Mouse (Mus musculus): ENCODE measurements around the gene A730061H03Rik. TPM values are rescaled to one million over a fixed set of nuclear protein-coding genes. Genes with fewer than 3 reads are reported as not detected.

Gene A730061H03Rik
- total RNA-seq, 2 experiments from 2014 or later = 0.92 TPM; not detected in 1

GRCm38 (mm10) chr14:55577871-55578667 lies 17.9 kb upstream of the A730061H03Rik start, which contains the start of gene Psme1:
Psme1 (plus strand) TSS chr14:55578123.
- peak; percentile 63 to 66 for DNase-seq (ENCODE audit: low spot score in 2 of 2)
- H3K4me3 ChIP-seq = peak within 1 kb of the TSS; percentile 66
- TF ChIP-seq CTCF (conservative IDR thresholded peaks at IDR 0.05) = no peak

GRCm38 (mm10) chr14:55576376-55576775 lies 16.2 kb upstream of the A730061H03Rik start:
- DNase-seq (ENCODE audit: low spot score in 2 of 2) = no peak
- H3K4me3 ChIP-seq = no peak overlapping the region
- TF ChIP-seq CTCF (conservative IDR thresholded peaks at IDR 0.05) = no peak

More at GRCm38 (mm10) chr14:55577871-55578667, 17.9 kb upstream of the A730061H03Rik start, which contains the start of gene Psme1:
- peak within 1 kb of the TSS; percentile 87 for H3K27ac ChIP-seq

GRCm38 (mm10) chr14:55575711-55576110 lies 15.5 kb upstream of the A730061H03Rik start:
- no peak for TF ChIP-seq CTCF (conservative IDR thresholded peaks at IDR 0.05)
- Histone ChIP-seq H3K4me3 (no peak overlapping the region), H3K27ac (no peak overlapping the region)
- DNase-seq (ENCODE audit: low spot score in 2 of 2) = no peak

More at GRCm38 (mm10) chr14:55576376-55576775, 16.2 kb upstream of the A730061H03Rik start:
- H3K27ac ChIP-seq = no peak overlapping the region

- no peak within 1 kb of the TSS for H3K4me3 ChIP-seq
- no peak for TF ChIP-seq CTCF (conservative IDR thresholded peaks at IDR 0.05)
- H3K27ac ChIP-seq = no peak within 1 kb of the TSS
- DNase-seq (ENCODE audit: low spot score in 2 of 2) = no peak
Measured at GRCm38 (mm10) chr14:55575302-55575701, 15.1 kb upstream of the A730061H03Rik start, which contains the start of gene Fitm1. Fitm1 (plus strand) TSS chr14:55575617.

GRCm38 (mm10) chr14:55571760-55572159 lies 11.6 kb upstream of the A730061H03Rik start:
- no peak overlapping the region for H3K4me3 ChIP-seq
- H3K27ac ChIP-seq = no peak overlapping the region
- TF ChIP-seq CTCF (conservative IDR thresholded peaks at IDR 0.05) = no peak
- no peak for DNase-seq (ENCODE audit: low spot score in 2 of 2)

- no peak for TF ChIP-seq CTCF (conservative IDR thresholded peaks at IDR 0.05)
- no peak overlapping the region for H3K27ac ChIP-seq
- no peak for DNase-seq (ENCODE audit: low spot score in 2 of 2)
- no peak overlapping the region for H3K4me3 ChIP-seq
Measured at GRCm38 (mm10) chr14:55570588-55570987, 10.4 kb upstream of the A730061H03Rik start.

- Histone ChIP-seq H3K27ac (no peak overlapping the region), H3K4me3 (no peak overlapping the region)
- TF ChIP-seq CTCF (conservative IDR thresholded peaks at IDR 0.05) = no peak
- no peak for DNase-seq (ENCODE audit: low spot score in 2 of 2)
Measured at GRCm38 (mm10) chr14:55567496-55567895, 7.3 kb upstream of the A730061H03Rik start.

- no peak overlapping the region for H3K27ac ChIP-seq
- H3K4me3 ChIP-seq = no peak overlapping the region
- no peak for DNase-seq (ENCODE audit: low spot score in 2 of 2)
- peak; percentile 32 for TF ChIP-seq CTCF (conservative IDR thresholded peaks at IDR 0.05)
Measured at GRCm38 (mm10) chr14:55565748-55566147, 5.5 kb upstream of the A730061H03Rik start.

- no peak for DNase-seq (ENCODE audit: low spot score in 2 of 2)
- no peak overlapping the region for H3K27ac ChIP-seq
- TF ChIP-seq CTCF (conservative IDR thresholded peaks at IDR 0.05) = no peak
- no peak overlapping the region for H3K4me3 ChIP-seq
Measured at GRCm38 (mm10) chr14:55563249-55563648, 3.0 kb upstream of the A730061H03Rik start.

GRCm38 (mm10) chr14:55561860-55562259 lies 1.7 kb upstream of the A730061H03Rik start:
- TF ChIP-seq CTCF (conservative IDR thresholded peaks at IDR 0.05) = no peak
- H3K27ac ChIP-seq = no peak overlapping the region
- no peak overlapping the region; the same call in 1 of the 2 replicates for H3K4me3 ChIP-seq
- no peak for DNase-seq (ENCODE audit: low spot score in 2 of 2)

GRCm38 (mm10) chr14:55559799-55560201 lies 406 bp downstream of the A730061H03Rik start, which contains the start of gene Dcaf11:
Dcaf11 (plus strand) TSS chr14:55560006.
- Histone ChIP-seq H3K27ac (peak within 1 kb of the TSS; percentile 99), H3K4me3 (peak within 1 kb of the TSS; percentile 88)
- peak; percentile 55 for TF ChIP-seq CTCF (conservative IDR thresholded peaks at IDR 0.05)
- peak; percentile 80 to 85 for DNase-seq (ENCODE audit: low spot score in 2 of 2)

- Histone ChIP-seq H3K4me3 (peak overlapping the region; percentile 88), H3K27ac (peak overlapping the region; percentile 99)
- no peak for DNase-seq (ENCODE audit: low spot score in 2 of 2)
- TF ChIP-seq CTCF (conservative IDR thresholded peaks at IDR 0.05) = peak; percentile 39
Measured at GRCm38 (mm10) chr14:55558740-55559448, 1.3 kb downstream of the A730061H03Rik start.

GRCm38 (mm10) chr14:55557587-55557986 lies 2.6 kb downstream of the A730061H03Rik start:
- H3K27ac ChIP-seq = 0 out of 2 replicates have a peak overlapping the region, but pooled peaks have one; percentile 24
- DNase-seq (ENCODE audit: low spot score in 2 of 2) = no peak
- H3K4me3 ChIP-seq = no peak overlapping the region
- no peak for TF ChIP-seq CTCF (conservative IDR thresholded peaks at IDR 0.05)

Measured in layer of hippocampus, adult 2 months (tissue).